Comparison of ENCODE assay signal across 11 mouse cellular contexts in genomic region chr16:58499650-58500049, GRCm38 (mm10). TPM values are rescaled to one million over a fixed set of nuclear protein-coding genes. Genes with fewer than 3 reads are reported as not detected.
DNase-seq lines count a peak whose midpoint lies in the region; ATAC-seq and TF ChIP-seq lines count a peak whose summit lies in the region.
"Had no signal": no experiment of that assay in that cellular context is flagged by ENCODE, and none has a peak within 500 bp of the region (broad histone marks: within the 10 kb centered on the region; RNA-seq: fewer than 3 reads in every experiment).

No protein-coding gene starts in this region.

- TF ChIP-seq CTCF in bone marrow, adult 2 months (IDR thresholded peaks at IDR 0.05; ENCODE audit: control insufficient read depth, insufficient read depth, low read length), result no peak
- TF ChIP-seq CTCF in liver, embryonic 14.5 days (IDR thresholded peaks at IDR 0.05; ENCODE audit: low read depth), result no peak

- 39% methylated on average over 5 of the region's 5 CpGs for WGBS in forebrain, embryonic 10.5 days
- 38% methylated on average over 5 of the region's 5 CpGs for WGBS in forebrain, embryonic 13.5 days
- 82% methylated on average over 5 of the region's 5 CpGs for WGBS in kidney, embryonic 15.5 days
- 45% methylated on average over 5 of the region's 5 CpGs for WGBS in bone marrow, adult 2 months
- WGBS in liver, embryonic 14.5 days (ENCODE audit: insufficient replicate concordance), result 62% methylated on average over 5 of the region's 5 CpGs

- TF ChIP-seq POLR2A in bone marrow, adult 2 months (IDR thresholded peaks at IDR 0.05; ENCODE audit: borderline replicate concordance, control insufficient read depth, low read depth, low read length), result no peak

- H3K9ac ChIP-seq in forebrain, embryonic 13.5 days, result no peak overlapping the region
- H3K9ac ChIP-seq in kidney, embryonic 15.5 days, result no peak overlapping the region
- H3K9ac ChIP-seq in liver, embryonic 14.5 days (replicated peaks), result no peak overlapping the region

- H3K4me3 ChIP-seq in forebrain, embryonic 10.5 days, result no peak overlapping the region
- H3K4me3 ChIP-seq in forebrain, embryonic 13.5 days, result no peak overlapping the region
- H3K4me3 ChIP-seq in kidney, embryonic 15.5 days (replicated peaks), result no peak overlapping the region
- H3K4me3 ChIP-seq in bone marrow, adult 2 months (replicated peaks; ENCODE audit: control insufficient read depth, low read depth, low read length), result no peak overlapping the region
- H3K4me3 ChIP-seq in liver, embryonic 14.5 days (ENCODE audit: insufficient read depth in 1 of 2, low read depth in 2 of 2, low read length in 2 of 2), result no peak overlapping the region
- H3K4me3 ChIP-seq: erythroblast, embryonic 14.5 days had no signal

- H3K4me1 ChIP-seq in forebrain, embryonic 10.5 days, result peaks cover 47% of the 10 kb centered on the region
- peaks cover 11% of the 10 kb centered on the region; the same call in 1 of the 2 replicates for H3K4me1 ChIP-seq in forebrain, embryonic 13.5 days
- peaks cover 37% of the 10 kb centered on the region for H3K4me1 ChIP-seq in kidney, embryonic 15.5 days
- H3K4me1 ChIP-seq in bone marrow, adult 2 months (ENCODE audit: control insufficient read depth, insufficient read depth, low read length), result peaks cover 12% of the 10 kb centered on the region; the same call in 1 of the 2 replicates
- peaks cover 51 to 63% of the 10 kb centered on the region in 2 experiments for H3K4me1 ChIP-seq in liver, embryonic 14.5 days (replicated peaks; ENCODE audit: control insufficient read depth in 2 of 2, insufficient read depth in 2 of 2, low read length in 1 of 2)

- H3K4me2 ChIP-seq in forebrain, embryonic 13.5 days, result no peak overlapping the region
- H3K4me2 ChIP-seq in kidney, embryonic 15.5 days, result no peak overlapping the region
- H3K4me2 ChIP-seq in liver, embryonic 14.5 days (ENCODE audit: low read depth), result no peak overlapping the region

- DNase-seq in forebrain, embryonic 10.5 days (ENCODE audit: extremely low spot score, low spot score), result no peak
- DNase-seq in kidney, adult 11 months, result no peak
- DNase-seq in liver, embryonic 14.5 days (ENCODE audit: low read depth in 3 of 3, low spot score in 3 of 3), result no peak
- no peak for DNase-seq in thymus, postnatal 0 days (ENCODE audit: low spot score)
- no peak for DNase-seq in gastrocnemius, postnatal 36 days
- DNase-seq: adrenal gland, postnatal 14 days; retina, postnatal 1 day had no signal

- TF ChIP-seq EP300 in liver, embryonic 14.5 days (IDR thresholded peaks at IDR 0.05; ENCODE audit: low read depth), result no peak

- ATAC-seq in forebrain, embryonic 13.5 days, result no peak
- ATAC-seq in kidney, embryonic 15.5 days (replicated peaks; ENCODE audit: low FRiP score), result no peak
- no peak for ATAC-seq in liver, embryonic 14.5 days (ENCODE audit: insufficient read depth)

- H3K27ac ChIP-seq in forebrain, embryonic 10.5 days, result peak overlapping the region; percentile 53; the same call in 1 of the 2 replicates
- no peak overlapping the region for H3K27ac ChIP-seq in forebrain, embryonic 13.5 days
- H3K27ac ChIP-seq in kidney, embryonic 15.5 days, result peak overlapping the region; percentile 71
- peak overlapping the region; percentile 36 for H3K27ac ChIP-seq in bone marrow, adult 2 months (ENCODE audit: control insufficient read depth, insufficient read depth, low read depth, low read length, poor library complexity)
- peak overlapping the region; percentile 95 for H3K27ac ChIP-seq in liver, embryonic 14.5 days

- H3K9me3 ChIP-seq in forebrain, embryonic 10.5 days, result no peaks in the 10 kb centered on the region
- no peaks in the 10 kb centered on the region for H3K9me3 ChIP-seq in forebrain, embryonic 13.5 days (replicated peaks)
- H3K9me3 ChIP-seq in kidney, embryonic 15.5 days (replicated peaks), result no peaks in the 10 kb centered on the region
- H3K9me3 ChIP-seq in liver, embryonic 14.5 days (ENCODE audit: control insufficient read depth, low read length), result no peaks in the 10 kb centered on the region

- no peaks in the 10 kb centered on the region for H3K36me3 ChIP-seq in forebrain, embryonic 10.5 days (replicated peaks)
- no peaks in the 10 kb centered on the region for H3K36me3 ChIP-seq in forebrain, embryonic 13.5 days (ENCODE audit: poor library complexity, severe bottlenecking)
- peaks cover 10% of the 10 kb centered on the region for H3K36me3 ChIP-seq in kidney, embryonic 15.5 days
- peaks cover 4% of the 10 kb centered on the region for H3K36me3 ChIP-seq in liver, embryonic 14.5 days (replicated peaks; ENCODE audit: control insufficient read depth, insufficient read depth, low read depth)

- intact Hi-C loops in gastrocnemius, postnatal 36 days (cut with DNase I), result no loop called here

- H3K27me3 ChIP-seq in forebrain, embryonic 10.5 days (ENCODE audit: poor library complexity, severe bottlenecking), result peaks cover 34% of the 10 kb centered on the region
- peaks cover 4% of the 10 kb centered on the region; the same call in 1 of the 2 replicates for H3K27me3 ChIP-seq in forebrain, embryonic 13.5 days
- H3K27me3 ChIP-seq in kidney, embryonic 15.5 days, result no peaks in the 10 kb centered on the region
- no peaks in the 10 kb centered on the region for H3K27me3 ChIP-seq in liver, embryonic 14.5 days (ENCODE audit: control insufficient read depth, insufficient read depth, low read length)

RNA-seq across cellular contexts. Expression of gene St3gal6, which starts 24.4 kb away (rescaled TPM):
- 9.3 and 10.6 TPM in 2 replicates for polyA plus RNA-seq in forebrain, embryonic 10.5 days (2016; fragmentation: Nextera tagmentation; extraction: Ambion mirVana)
- polyA plus RNA-seq in forebrain, embryonic 13.5 days (2015; fragmentation: Nextera tagmentation; extraction: Ambion mirVana), result 5.3 and 5.7 TPM in 2 replicates
- polyA plus RNA-seq in kidney, embryonic 15.5 days (2015; fragmentation: Nextera tagmentation; extraction: Ambion mirVana), result 71.9 and 75.2 TPM in 2 replicates
- polyA plus RNA-seq in bone marrow, adult 2 months (2011; ENCODE audit: insufficient read depth, insufficient read length, low replicate concordance, missing spikeins), result 34.9 and 49.0 TPM in 2 replicates
- polyA plus RNA-seq in liver, embryonic 14.5 days (2012; rRNA removed), result 6.7 and 10.4 TPM in 2 replicates
- polyA plus RNA-seq in liver, embryonic 14.5 days (2014; fragmentation: Nextera tagmentation; extraction: Ambion mirVana), result 25.4 and 25.6 TPM in 2 replicates
- 18.7 and 20.4 TPM in 2 replicates for polyA plus RNA-seq in thymus, postnatal 0 days (2015; fragmentation: Nextera tagmentation; extraction: Ambion mirVana)
- total RNA-seq in gastrocnemius, postnatal 36 days (2021), result 100 to 1,000 TPM; 133 to 134 TPM
